Mouse (Mus musculus) G1E (cell line): ENCODE measurements around the gene Elf5.

Source experiments
- CTCF ChIP-seq: IDR thresholded peaks from 2 replicates; pipeline ENCODE4 v1.5.1; 2012; ENCODE audit warnings: low read depth, low read length, inconsistent platforms, mixed read lengths
- GATA1 ChIP-seq: IDR thresholded peaks from 2 replicates; pipeline ENCODE4 v1.6.1; 2012; ENCODE audit warnings: borderline replicate concordance, low read length, inconsistent platforms, mixed read lengths
- GATA2 ChIP-seq: IDR thresholded peaks from 2 replicates; pipeline ENCODE4 v1.6.1; 2012; ENCODE audit warnings: low read depth, low read length, inconsistent platforms, borderline replicate concordance
- POLR2AphosphoS5 ChIP-seq: IDR thresholded peaks from 2 replicates; pipeline ENCODE4 v1.6.1; 2012; ENCODE audit warnings: low read depth, low read length, inconsistent platforms; ENCODE audit not compliant: insufficient replicate concordance
- TAL1 ChIP-seq: conservative IDR thresholded peaks from 2 replicates; pipeline ENCODE4 v1.6.1; 2012; ENCODE audit warnings: low read depth, low read length, inconsistent platforms, mixed read lengths

- no peak for TF ChIP-seq CTCF
- TF ChIP-seq GATA1: no peak
- TF ChIP-seq GATA2: no peak
- TF ChIP-seq POLR2AphosphoS5: no peak
- no peak for TF ChIP-seq TAL1
Observed at GRCm38 (mm10) chr2:103476657-103477056, 65.2 kb downstream of the Elf5 start.
